21 mouse cellular contexts compared by ENCODE assay signal in the genomic region with DNA sequence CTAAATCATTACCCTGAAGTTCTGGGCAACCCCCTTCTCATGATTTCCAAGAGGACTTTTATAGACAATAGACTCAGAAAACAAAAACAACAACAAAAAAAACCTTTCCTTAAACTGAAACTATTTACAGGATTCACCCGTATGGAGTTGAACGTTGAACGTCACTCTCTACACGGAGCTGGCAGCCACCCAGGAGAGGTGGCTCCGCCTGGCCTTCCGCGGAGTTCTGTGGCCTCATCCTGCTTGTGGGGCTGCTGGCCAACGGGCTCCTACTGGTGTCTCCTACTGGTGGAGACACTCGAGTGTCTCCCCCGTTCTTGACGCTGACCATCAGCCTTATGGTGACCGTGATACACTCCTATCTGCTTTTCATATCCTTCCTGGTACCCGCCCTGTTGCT. TPM values are rescaled to one million over a fixed set of nuclear protein-coding genes. Genes with fewer than 3 reads are reported as not detected.
DNase-seq lines count a peak whose midpoint lies in the region; ATAC-seq and TF ChIP-seq lines count a peak whose summit lies in the region.
"Had no signal": no experiment of that assay in that cellular context is flagged by ENCODE, and none has a peak within 500 bp of the region (broad histone marks: within the 10 kb centered on the region; RNA-seq: fewer than 3 reads in every experiment).

No protein-coding gene starts in this region.

- H3K27ac ChIP-seq in liver, adult 2 months (replicated peaks; ENCODE audit: insufficient read depth, low read depth, low read length), result no peak overlapping the region
- H3K27ac ChIP-seq: embryonic facial prominence, embryonic 12.5 days; forebrain, embryonic 15.5 days; heart, embryonic 10.5 days; hindbrain, embryonic 12.5 days had no signal

- no peak overlapping the region for H3K9ac ChIP-seq in liver, adult 2 months (ENCODE audit: low read depth, low read length)
- H3K9ac ChIP-seq: embryonic facial prominence, embryonic 12.5 days; forebrain, embryonic 15.5 days; hindbrain, embryonic 12.5 days had no signal

- H3K27me3 ChIP-seq in liver, adult 2 months (ENCODE audit: control insufficient read depth, insufficient read depth, low read length), result no peaks in the 10 kb centered on the region
- no peaks in the 10 kb centered on the region for H3K27me3 ChIP-seq in E14TG2a.4 (ENCODE audit: insufficient read depth, low read length)
- H3K27me3 ChIP-seq: forebrain, embryonic 15.5 days; hindbrain, embryonic 12.5 days had no signal

- no peaks in the 10 kb centered on the region for H3K36me3 ChIP-seq in liver, adult 2 months (ENCODE audit: control insufficient read depth, insufficient read depth, low read length)
- H3K36me3 ChIP-seq in E14TG2a.4 (ENCODE audit: insufficient read depth, low read length), result peaks cover 23% of the 10 kb centered on the region
- H3K36me3 ChIP-seq: embryonic facial prominence, embryonic 12.5 days; forebrain, embryonic 15.5 days; heart, embryonic 10.5 days; hindbrain, embryonic 12.5 days had no signal

- peaks cover 7% of the 10 kb centered on the region for H3K4me1 ChIP-seq in liver, adult 2 months (ENCODE audit: control insufficient read depth, insufficient read depth, low read length)
- peaks cover 70% of the 10 kb centered on the region for H3K4me1 ChIP-seq in E14TG2a.4 (replicated peaks; ENCODE audit: low read depth, low read length)
- H3K4me1 ChIP-seq: forebrain, embryonic 15.5 days had no signal

- no peak overlapping the region for H3K4me3 ChIP-seq in liver, adult 2 months (ENCODE audit: insufficient read depth, low read depth, low read length)
- peak overlapping the region; percentile 60 for H3K4me3 ChIP-seq in E14TG2a.4 (replicated peaks; ENCODE audit: low read length)
- H3K4me3 ChIP-seq: embryonic facial prominence, embryonic 12.5 days; forebrain, embryonic 15.5 days; heart, embryonic 10.5 days; hindbrain, embryonic 12.5 days had no signal

- 35% methylated on average over 13 of the region's 13 CpGs for WGBS in liver, adult 2 months

- TF ChIP-seq POLR2A in liver, adult 2 months (IDR thresholded peaks at IDR 0.05; ENCODE audit: extremely low read depth, insufficient read depth, low read length), result no peak

- no peaks in the 10 kb centered on the region for H3K79me2 ChIP-seq in liver, adult 2 months (ENCODE audit: control insufficient read depth, insufficient read depth, low read length)

- H3K9me3 ChIP-seq in E14TG2a.4 (ENCODE audit: low read length), result no peaks in the 10 kb centered on the region
- H3K9me3 ChIP-seq: embryonic facial prominence, embryonic 12.5 days; forebrain, embryonic 15.5 days; heart, embryonic 10.5 days; hindbrain, embryonic 12.5 days had no signal

- DNase-seq in kidney, postnatal 14 days, result peak; percentile 52
- DNase-seq in kidney, adult 8-10 months, result no peak
- peak; percentile 56 for DNase-seq in liver, adult 2 months (ENCODE audit: extremely low read depth, low read depth, low spot score)
- DNase-seq in liver, result no peak
- DNase-seq in adrenal gland, adult (ENCODE audit: inconsistent age in 2 of 2, low spot score in 1 of 2), result no peak
- DNase-seq: adrenal gland, adult 8-10 months; adrenal gland, postnatal 36 days; cerebellum, adult 2 months; cerebellum, postnatal 14 days; gastrocnemius, postnatal 10 days; heart, adult 18-20 months; heart, postnatal 10 days; heart, postnatal 4 days had no signal

- ATAC-seq in common myeloid progenitor, adult 5-6 weeks (replicated peaks; ENCODE audit: low read depth, poor library complexity, severe bottlenecking), result 0 out of 2 replicates have a peak, but pooled peaks have one; percentile 14
- no peak for ATAC-seq in CD4-positive, CD25-positive, alpha-beta regulatory T cell, adult 4 months
- ATAC-seq: forebrain, embryonic 15.5 days; hindbrain, embryonic 16.5 days had no signal

- no peak for TF ChIP-seq CTCF in liver, adult 2 months (IDR thresholded peaks at IDR 0.05; ENCODE audit: low read depth, low read length)
- no peak for TF ChIP-seq CTCF in E14TG2a.4 (conservative IDR thresholded peaks at IDR 0.05; ENCODE audit: low read length)

RNA-seq across cellular contexts. Expression of gene Rab44, which starts 40.3 kb away (rescaled TPM):
- 0.07 TPM in 1 of 2 replicates, not detected in the other for total RNA-seq in liver, adult 2 months (2014; rRNA removed)
- polyA plus RNA-seq in liver, adult 2 months (2012; rRNA removed), result 0.15 TPM in 1 of 2 replicates, not detected in the other
- total RNA-seq in common myeloid progenitor, adult 5-6 weeks (2017), result 147 and 213 TPM in 2 replicates
- not detected for polyA plus RNA-seq in CD4-positive, CD25-positive, alpha-beta regulatory T cell, adult 4 months (2017; shearing (Covaris generic))

Comparison
In these comparisons a context has a peak if more than half of its experiments do, and no peak if none do; other contexts are left out.
1. DNase-seq: peak in kidney, postnatal 14 days (single experiment) and liver, adult 2 months (single experiment); none in kidney, adult 8-10 months (0 of 2), liver (single experiment) and adrenal gland, adult (0 of 2).
2. RNA of gene Rab44, which starts 40.3 kb away (total RNA-seq): 147 to 213 TPM in common myeloid progenitor, adult 5-6 weeks; 0.07 TPM in liver, adult 2 months; every median in the first group is over 100 times any median in the second.